Mouse (Mus musculus): Measurements from ENCODE around the gene Actn1. TPM values are rescaled to one million over a fixed set of nuclear protein-coding genes. Genes with fewer than 3 reads are reported as not detected.

The Actn1 gene
- polyA plus RNA-seq, 1 experiment from 2014 or later = 7.3 TPM

- peak; percentile 92 for ATAC-seq
- 12% methylated on average over 35 of the region's 35 CpGs for WGBS
- H3K9ac ChIP-seq (replicated peaks) = peak overlapping the region; percentile 65
- peak overlapping the region; percentile 86 for H3K27ac ChIP-seq
- H3K4me1 ChIP-seq (replicated peaks) = peaks cover 8% of the 10 kb centered on the region
- H3K4me3 ChIP-seq (replicated peaks) = peak overlapping the region; percentile 56
- peak overlapping the region; percentile 41 for H3K4me2 ChIP-seq (replicated peaks)
- no peaks in the 10 kb centered on the region for H3K9me3 ChIP-seq
- no peaks in the 10 kb centered on the region for H3K27me3 ChIP-seq
- peaks cover 18% of the 10 kb centered on the region for H3K36me3 ChIP-seq
Observed at GRCm38 (mm10) chr12:80168178-80168686, 91.9 kb downstream of the Actn1 start.

DNA sequence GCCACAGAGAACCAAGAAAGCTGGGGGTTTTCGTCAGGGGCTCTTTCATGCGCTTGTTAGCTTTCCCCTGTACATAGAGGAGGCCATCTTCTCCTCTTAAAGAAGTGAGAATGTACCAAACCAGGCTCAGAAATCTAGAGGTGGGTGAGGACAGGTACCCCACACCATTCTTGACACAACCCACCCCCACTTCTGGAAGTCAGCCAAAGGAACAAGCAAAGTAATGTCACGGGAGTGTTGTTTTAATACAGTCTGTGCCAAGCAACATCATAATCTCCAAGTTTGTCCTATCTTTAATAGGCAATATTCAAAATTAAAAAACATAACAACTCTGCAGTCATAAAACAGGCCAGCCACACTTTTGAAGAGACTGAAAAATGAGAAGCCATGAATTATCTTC is 92.8 kb downstream of the Actn1 start:
- WGBS = 90% methylated on average over 3 of the region's 3 CpGs
- Histone ChIP-seq H3K9ac (replicated peaks) (no peak overlapping the region), H3K27ac (no peak overlapping the region)

DNA sequence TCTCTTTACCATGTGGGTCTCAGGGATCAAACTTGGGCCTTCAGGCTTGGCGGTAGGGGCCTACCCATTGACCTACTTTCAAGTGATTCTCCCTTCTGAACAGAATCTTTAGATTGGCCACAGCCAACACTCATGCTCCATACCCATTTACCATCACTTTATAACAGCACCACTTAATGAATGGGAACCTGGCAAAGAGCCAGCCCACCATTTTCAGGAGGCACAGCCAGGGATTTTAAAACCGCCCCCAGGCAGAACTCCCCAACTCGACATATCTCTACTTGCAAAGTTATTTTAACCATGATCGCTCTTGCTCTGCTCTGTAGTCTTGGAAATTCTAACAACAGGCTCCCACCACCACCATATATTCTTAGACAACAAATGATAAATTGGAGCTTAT is 93.5 kb downstream of the Actn1 start:
- no peak overlapping the region for H3K4me3 ChIP-seq (replicated peaks)
- ATAC-seq = no peak
- H3K9me3 ChIP-seq = no peaks in the 10 kb centered on the region
- no peak overlapping the region for H3K9ac ChIP-seq (replicated peaks)
- no peak overlapping the region for H3K4me2 ChIP-seq (replicated peaks)
- H3K4me1 ChIP-seq (replicated peaks) = peaks cover 8% of the 10 kb centered on the region
- no peak overlapping the region for H3K27ac ChIP-seq
- peaks cover 8% of the 10 kb centered on the region; the same call in 1 of the 2 replicates for H3K36me3 ChIP-seq
- H3K27me3 ChIP-seq = no peaks in the 10 kb centered on the region
- 90% methylated on average over 4 of the region's 4 CpGs for WGBS

More for the DNA sequence above, 92.8 kb downstream of the Actn1 start:
- no peak for ATAC-seq
- H3K4me1 ChIP-seq (replicated peaks) = peaks cover 8% of the 10 kb centered on the region
- H3K4me2 ChIP-seq (replicated peaks) = 0 out of 2 replicates have a peak overlapping the region, but pooled peaks have one; percentile 20
- H3K36me3 ChIP-seq = peaks cover 9% of the 10 kb centered on the region
- H3K27me3 ChIP-seq = no peaks in the 10 kb centered on the region
- no peak overlapping the region for H3K4me3 ChIP-seq (replicated peaks)
- no peaks in the 10 kb centered on the region for H3K9me3 ChIP-seq

- ATAC-seq = no peak
- H3K9me3 ChIP-seq = no peaks in the 10 kb centered on the region
- H3K9ac ChIP-seq (replicated peaks) = no peak overlapping the region
- no peaks in the 10 kb centered on the region for H3K27me3 ChIP-seq
- H3K4me3 ChIP-seq (replicated peaks) = no peak overlapping the region
- WGBS = 95% methylated on average over 8 of the region's 8 CpGs
- H3K36me3 ChIP-seq = no peaks in the 10 kb centered on the region
- no peak overlapping the region for H3K27ac ChIP-seq
- H3K4me2 ChIP-seq (replicated peaks) = no peak overlapping the region
- H3K4me1 ChIP-seq (replicated peaks) = peaks cover 8% of the 10 kb centered on the region
Observed at GRCm38 (mm10) chr12:80164526-80164925, 95.6 kb downstream of the Actn1 start.

DNA sequence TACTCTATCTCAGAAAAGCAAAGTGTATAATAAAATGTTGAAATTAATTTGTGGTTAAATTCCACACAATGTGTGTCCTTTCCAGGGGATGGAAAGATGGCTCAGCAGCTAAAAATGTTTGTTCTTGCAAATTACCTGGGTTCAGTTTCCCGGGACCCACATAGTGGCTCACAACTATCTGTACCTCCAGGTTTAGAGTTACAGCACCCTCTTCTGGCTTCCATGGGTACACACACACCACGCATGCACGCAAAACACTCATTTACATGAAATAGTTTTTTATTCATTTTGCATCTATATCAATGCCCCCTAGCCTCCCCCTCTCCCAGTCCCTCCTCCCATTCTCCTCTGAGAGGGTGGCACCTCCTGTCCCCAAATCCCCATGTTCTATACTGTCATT is 97.7 kb downstream of the Actn1 start:
- no peaks in the 10 kb centered on the region for H3K27me3 ChIP-seq
- H3K4me2 ChIP-seq (replicated peaks) = no peak overlapping the region
- 0 out of 2 replicates have a peak, but pooled peaks cover 2% of the 10 kb centered on the region for H3K4me1 ChIP-seq (replicated peaks)
- H3K36me3 ChIP-seq = no peaks in the 10 kb centered on the region
- H3K4me3 ChIP-seq (replicated peaks) = no peak overlapping the region
- WGBS = 73% methylated on average over 3 of the region's 3 CpGs
- no peak overlapping the region for H3K27ac ChIP-seq
- H3K9me3 ChIP-seq = no peaks in the 10 kb centered on the region
- no peak overlapping the region for H3K9ac ChIP-seq (replicated peaks)
- ATAC-seq = no peak

GRCm38 (mm10) chr12:80157675-80158074 is 102.5 kb downstream of the Actn1 start:
- H3K27ac ChIP-seq = no peak overlapping the region
- no peaks in the 10 kb centered on the region for H3K4me1 ChIP-seq (replicated peaks)
- H3K9ac ChIP-seq (replicated peaks) = no peak overlapping the region
- H3K4me3 ChIP-seq (replicated peaks) = no peak overlapping the region
- H3K9me3 ChIP-seq = no peaks in the 10 kb centered on the region
- no peaks in the 10 kb centered on the region for H3K36me3 ChIP-seq
- no peaks in the 10 kb centered on the region for H3K27me3 ChIP-seq
- 15% methylated on average over 5 of the region's 5 CpGs for WGBS
- ATAC-seq = 0 out of 2 replicates have a peak, but pooled peaks have one; percentile 62
- H3K4me2 ChIP-seq (replicated peaks) = no peak overlapping the region

DNA sequence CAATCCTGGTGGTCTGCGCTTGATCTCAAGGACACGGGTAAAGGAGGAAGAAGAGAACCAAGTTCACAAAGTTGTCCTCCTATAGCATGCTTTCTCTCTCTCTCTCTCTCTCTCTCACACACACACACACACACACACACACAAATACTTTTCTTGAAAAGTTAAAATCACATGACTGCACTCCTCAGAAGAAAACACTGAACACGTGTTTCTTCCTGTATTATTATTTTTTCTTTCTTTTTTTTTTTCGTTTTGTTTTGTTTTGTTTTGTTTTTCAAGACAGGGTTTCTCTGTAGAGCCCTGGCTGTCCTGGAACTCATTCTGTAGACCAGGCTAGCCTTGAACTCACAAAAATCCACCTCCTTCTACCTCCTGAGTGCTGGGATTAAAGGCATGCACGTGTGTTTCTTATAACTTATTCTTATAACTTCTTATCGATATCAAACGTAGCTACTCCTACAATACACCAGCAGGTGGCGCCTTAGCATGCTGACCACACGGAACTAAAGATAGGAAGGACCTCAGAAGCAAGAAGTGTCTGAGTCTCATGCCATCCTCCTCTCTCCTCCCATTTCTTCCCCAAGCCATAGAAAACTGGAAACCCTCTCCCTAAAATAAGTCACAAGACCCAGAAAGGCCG is 106.4 kb downstream of the Actn1 start:
- Histone ChIP-seq H3K4me2 (replicated peaks) (no peak overlapping the region), H3K4me3 (replicated peaks) (no peak overlapping the region), H3K9me3 (no peaks in the 10 kb centered on the region), H3K27ac (no peak overlapping the region), H3K9ac (replicated peaks) (no peak overlapping the region), H3K27me3 (no peaks in the 10 kb centered on the region), H3K36me3 (no peaks in the 10 kb centered on the region), H3K4me1 (replicated peaks) (no peaks in the 10 kb centered on the region)
- 44% methylated on average over 10 of the region's 10 CpGs for WGBS
- ATAC-seq = no peak

GRCm38 (mm10) chr12:80153078-80153477 is 107.1 kb downstream of the Actn1 start:
- Histone ChIP-seq H3K27me3 (no peaks in the 10 kb centered on the region), H3K4me1 (replicated peaks) (no peaks in the 10 kb centered on the region), H3K36me3 (no peaks in the 10 kb centered on the region), H3K9ac (replicated peaks) (no peak overlapping the region), H3K27ac (no peak overlapping the region), H3K9me3 (no peaks in the 10 kb centered on the region), H3K4me3 (replicated peaks) (no peak overlapping the region), H3K4me2 (replicated peaks) (no peak overlapping the region)
- no peak for ATAC-seq
- 84% methylated on average over 6 of the region's 6 CpGs for WGBS

DNA sequence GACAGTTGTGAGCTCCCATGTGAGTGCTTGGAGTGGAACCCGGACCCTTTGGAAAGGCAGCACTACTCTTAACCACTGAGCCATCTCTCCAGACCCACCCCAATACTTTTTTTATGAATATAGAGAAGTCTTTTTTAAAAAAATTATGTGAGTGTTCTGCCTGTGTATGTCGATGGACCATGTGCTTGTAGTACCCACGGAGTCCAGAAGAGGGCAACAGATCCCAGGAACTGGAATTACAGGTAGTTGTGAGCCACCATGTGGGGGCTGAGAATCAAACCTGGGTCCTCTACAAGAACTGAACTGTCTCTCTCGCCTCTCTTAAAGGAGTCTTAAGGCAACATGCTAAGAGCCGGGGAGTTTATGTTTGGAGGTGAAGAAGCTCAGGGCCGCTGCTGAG is 108.3 kb downstream of the Actn1 start:
- Histone ChIP-seq H3K27me3 (no peaks in the 10 kb centered on the region), H3K36me3 (no peaks in the 10 kb centered on the region), H3K9me3 (no peaks in the 10 kb centered on the region), H3K27ac (no peak overlapping the region), H3K4me3 (replicated peaks) (no peak overlapping the region), H3K9ac (replicated peaks) (no peak overlapping the region), H3K4me2 (replicated peaks) (no peak overlapping the region), H3K4me1 (replicated peaks) (no peaks in the 10 kb centered on the region)
- WGBS = 88% methylated on average over 6 of the region's 6 CpGs
- ATAC-seq = no peak

GRCm38 (mm10) chr12:80150624-80151023 is 109.5 kb downstream of the Actn1 start:
- Histone ChIP-seq H3K36me3 (no peaks in the 10 kb centered on the region), H3K9ac (replicated peaks) (no peak overlapping the region), H3K4me1 (replicated peaks) (peaks cover 3% of the 10 kb centered on the region; the same call in 1 of the 2 replicates), H3K4me2 (replicated peaks) (no peak overlapping the region), H3K9me3 (no peaks in the 10 kb centered on the region), H3K4me3 (replicated peaks) (no peak overlapping the region), H3K27me3 (no peaks in the 10 kb centered on the region), H3K27ac (no peak overlapping the region)
- WGBS = 19% methylated on average over 8 of the region's 8 CpGs
- no peak for ATAC-seq

DNA sequence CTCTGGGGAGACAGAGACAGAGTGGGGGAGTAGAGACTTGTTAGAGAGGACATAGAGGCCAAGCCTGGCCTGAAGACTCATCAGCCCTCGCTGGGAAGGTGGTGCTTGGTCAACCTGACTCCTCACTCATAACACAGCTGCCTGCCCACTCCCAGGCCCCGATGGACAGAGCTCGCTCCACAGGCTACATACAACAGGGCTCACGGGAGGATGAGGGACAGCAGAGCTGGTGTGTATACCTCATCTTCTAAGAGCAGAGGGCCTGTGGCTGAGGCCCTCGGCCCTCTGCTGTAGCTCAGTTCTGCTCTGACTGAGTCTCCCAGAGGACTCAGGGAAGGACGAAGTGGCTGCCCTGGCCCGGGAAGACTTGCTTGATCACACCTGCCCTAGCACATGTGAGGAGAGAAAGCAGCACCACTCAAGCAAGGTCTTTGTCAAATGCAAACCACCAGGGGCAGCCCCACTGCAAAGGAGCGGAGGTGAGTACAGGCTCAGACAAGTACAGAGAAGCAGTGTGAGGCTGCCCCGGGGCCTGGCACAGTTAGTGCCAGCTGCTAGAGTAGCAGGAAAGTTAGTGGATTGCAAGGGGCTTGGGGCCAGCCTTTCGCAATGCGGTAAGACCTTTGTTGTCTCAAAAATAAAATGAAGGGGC is 112.5 kb downstream of the Actn1 start:
- Histone ChIP-seq H3K4me1 (replicated peaks) (peaks cover 6% of the 10 kb centered on the region; the same call in 1 of the 2 replicates), H3K4me2 (replicated peaks) (no peak overlapping the region), H3K9ac (replicated peaks) (no peak overlapping the region), H3K36me3 (no peaks in the 10 kb centered on the region), H3K27ac (no peak overlapping the region), H3K9me3 (no peaks in the 10 kb centered on the region), H3K4me3 (replicated peaks) (no peak overlapping the region), H3K27me3 (no peaks in the 10 kb centered on the region)
- WGBS = 92% methylated on average over 11 of the region's 11 CpGs
- ATAC-seq = no peak

Data from midbrain, embryonic 13.5 days (tissue).